Mouse (Mus musculus): ENCODE data around the gene 4930470P17Rik. TPM values are rescaled to one million over a fixed set of nuclear protein-coding genes. Genes with fewer than 3 reads are reported as not detected.

Gene 4930470P17Rik
- polyA plus RNA-seq, 1 experiment, result not detected

DNA sequence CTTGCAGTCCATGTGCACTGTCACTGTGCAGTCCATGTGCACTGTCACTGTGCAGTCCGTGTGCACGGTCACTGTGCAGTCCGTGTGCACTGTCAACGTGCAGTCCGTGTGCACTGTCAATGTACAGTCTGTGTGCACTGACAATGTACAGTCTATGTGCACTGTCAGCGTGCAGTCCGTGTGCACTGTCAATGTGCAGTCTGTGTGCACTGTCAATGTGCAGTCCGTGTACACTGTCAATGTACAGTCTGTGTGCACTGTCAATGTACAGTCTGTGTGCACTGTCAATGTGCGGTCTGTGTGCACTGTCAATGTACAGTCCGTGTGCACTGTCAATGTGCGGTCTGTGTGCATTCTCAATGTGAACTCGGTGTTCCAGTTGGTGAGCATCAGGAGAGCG lies 17.1 kb downstream of the 4930470P17Rik start:
- Histone ChIP-seq H3K36me3 (ENCODE audit: control insufficient read depth, insufficient read depth, low read length) (no peaks in the 10 kb centered on the region), H3K4me1 (replicated peaks; ENCODE audit: control insufficient read depth, insufficient read depth, low read length) (no peaks in the 10 kb centered on the region), H3K27me3 (ENCODE audit: control insufficient read depth, insufficient read depth, low read length) (no peaks in the 10 kb centered on the region), H3K4me3 (ENCODE audit: control insufficient read depth, insufficient read depth, low read length) (no peak overlapping the region), H3K27ac (ENCODE audit: control insufficient read depth, insufficient read depth, low read length) (no peak overlapping the region)
- TF ChIP-seq POLR2A (IDR thresholded peaks at IDR 0.05; ENCODE audit: control insufficient read depth, extremely low read depth, insufficient read depth, low read length, poor library complexity), result no peak
- no peak for TF ChIP-seq CTCF (IDR thresholded peaks at IDR 0.05; ENCODE audit: borderline replicate concordance, control insufficient read depth, extremely low read depth, insufficient read depth, low read length, poor library complexity)
- WGBS, result 97% methylated on average over 13 of the region's 13 CpGs
- DNase-seq, result no peak

DNA sequence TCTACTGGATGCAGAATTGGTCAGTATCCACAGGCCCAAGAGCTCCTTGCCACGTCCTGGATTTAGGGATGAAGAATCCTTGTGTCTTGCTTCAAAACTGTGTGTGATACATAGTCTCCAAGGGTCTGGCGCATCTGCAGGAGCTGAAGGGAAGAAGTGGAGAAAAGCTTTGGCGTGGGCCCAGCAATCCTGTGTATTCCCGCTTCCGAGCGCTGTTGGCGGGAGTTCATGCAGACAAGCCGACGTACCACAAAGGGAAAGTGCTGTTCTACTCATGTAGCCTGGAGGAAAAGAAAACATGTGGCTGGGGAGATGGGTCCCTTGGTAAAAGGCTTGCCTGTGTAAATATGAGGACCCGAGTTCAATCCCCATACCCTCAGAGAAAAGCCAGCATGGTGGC lies 22.3 kb downstream of the 4930470P17Rik start:
- Histone ChIP-seq H3K4me1 (replicated peaks; ENCODE audit: control insufficient read depth, insufficient read depth, low read length) (no peaks in the 10 kb centered on the region), H3K27ac (ENCODE audit: control insufficient read depth, insufficient read depth, low read length) (no peak overlapping the region), H3K27me3 (ENCODE audit: control insufficient read depth, insufficient read depth, low read length) (no peaks in the 10 kb centered on the region), H3K36me3 (ENCODE audit: control insufficient read depth, insufficient read depth, low read length) (no peaks in the 10 kb centered on the region), H3K4me3 (ENCODE audit: control insufficient read depth, insufficient read depth, low read length) (no peak overlapping the region)
- DNase-seq, result no peak
- WGBS, result 94% methylated on average over 10 of the region's 10 CpGs
- no peak for TF ChIP-seq CTCF (IDR thresholded peaks at IDR 0.05; ENCODE audit: borderline replicate concordance, control insufficient read depth, extremely low read depth, insufficient read depth, low read length, poor library complexity)
- TF ChIP-seq POLR2A (IDR thresholded peaks at IDR 0.05; ENCODE audit: control insufficient read depth, extremely low read depth, insufficient read depth, low read length, poor library complexity), result no peak

DNA sequence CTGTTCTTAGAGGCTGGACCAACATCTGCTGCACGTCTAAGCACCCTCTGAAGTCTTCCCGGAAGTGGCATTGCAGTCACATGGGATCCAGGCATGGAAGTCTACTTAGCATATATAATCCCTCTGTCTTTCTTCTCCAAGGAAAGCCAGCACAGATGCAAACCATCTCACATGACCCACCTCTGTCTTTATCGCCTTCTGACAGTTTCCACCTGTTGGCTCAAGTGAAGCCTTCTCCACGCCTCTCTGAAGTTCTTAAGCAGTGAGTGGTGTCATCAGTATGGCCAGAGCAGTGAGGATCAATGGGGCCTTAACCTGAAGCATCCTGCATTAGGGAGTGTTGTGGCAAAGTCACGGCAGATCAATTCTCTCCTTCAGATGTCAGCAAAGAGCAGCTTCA lies 23.2 kb downstream of the 4930470P17Rik start:
- no peaks in the 10 kb centered on the region for H3K36me3 ChIP-seq (ENCODE audit: control insufficient read depth, insufficient read depth, low read length)
- no peaks in the 10 kb centered on the region for H3K4me1 ChIP-seq (replicated peaks; ENCODE audit: control insufficient read depth, insufficient read depth, low read length)
- no peak overlapping the region for H3K27ac ChIP-seq (ENCODE audit: control insufficient read depth, insufficient read depth, low read length)
- DNase-seq, result no peak
- 91% methylated on average over 5 of the region's 5 CpGs for WGBS
- H3K4me3 ChIP-seq (ENCODE audit: control insufficient read depth, insufficient read depth, low read length), result no peak overlapping the region
- no peaks in the 10 kb centered on the region for H3K27me3 ChIP-seq (ENCODE audit: control insufficient read depth, insufficient read depth, low read length)
- TF ChIP-seq POLR2A (IDR thresholded peaks at IDR 0.05; ENCODE audit: control insufficient read depth, extremely low read depth, insufficient read depth, low read length, poor library complexity) (no peak), CTCF (IDR thresholded peaks at IDR 0.05; ENCODE audit: borderline replicate concordance, control insufficient read depth, extremely low read depth, insufficient read depth, low read length, poor library complexity) (no peak)

DNA sequence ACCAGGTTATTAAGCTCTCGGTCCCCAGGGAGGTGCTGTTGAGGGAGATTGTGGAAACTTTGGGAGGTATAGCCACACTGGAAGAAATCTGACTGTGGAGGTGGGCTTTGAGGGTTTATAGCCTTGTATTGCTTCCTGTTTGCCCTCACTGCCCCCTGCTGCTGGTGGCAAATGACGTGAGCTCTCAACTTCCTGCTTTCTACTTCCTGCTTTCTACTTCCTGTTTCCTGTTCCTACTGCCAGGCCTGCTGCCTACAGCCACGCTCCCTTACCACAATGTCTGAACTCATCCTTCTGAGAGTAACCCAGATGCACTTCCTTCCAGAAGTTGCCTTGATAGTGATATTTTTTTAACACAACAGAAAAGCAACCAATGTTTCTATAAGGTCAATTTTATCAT lies 24.3 kb downstream of the 4930470P17Rik start:
- Histone ChIP-seq H3K4me3 (ENCODE audit: control insufficient read depth, insufficient read depth, low read length) (no peak overlapping the region), H3K27ac (ENCODE audit: control insufficient read depth, insufficient read depth, low read length) (no peak overlapping the region), H3K36me3 (ENCODE audit: control insufficient read depth, insufficient read depth, low read length) (no peaks in the 10 kb centered on the region), H3K4me1 (replicated peaks; ENCODE audit: control insufficient read depth, insufficient read depth, low read length) (no peaks in the 10 kb centered on the region), H3K27me3 (ENCODE audit: control insufficient read depth, insufficient read depth, low read length) (no peaks in the 10 kb centered on the region)
- DNase-seq, result no peak
- 45% methylated on average over 3 of the region's 3 CpGs for WGBS
- TF ChIP-seq POLR2A (IDR thresholded peaks at IDR 0.05; ENCODE audit: control insufficient read depth, extremely low read depth, insufficient read depth, low read length, poor library complexity) (no peak), CTCF (IDR thresholded peaks at IDR 0.05; ENCODE audit: borderline replicate concordance, control insufficient read depth, extremely low read depth, insufficient read depth, low read length, poor library complexity) (no peak)

DNA sequence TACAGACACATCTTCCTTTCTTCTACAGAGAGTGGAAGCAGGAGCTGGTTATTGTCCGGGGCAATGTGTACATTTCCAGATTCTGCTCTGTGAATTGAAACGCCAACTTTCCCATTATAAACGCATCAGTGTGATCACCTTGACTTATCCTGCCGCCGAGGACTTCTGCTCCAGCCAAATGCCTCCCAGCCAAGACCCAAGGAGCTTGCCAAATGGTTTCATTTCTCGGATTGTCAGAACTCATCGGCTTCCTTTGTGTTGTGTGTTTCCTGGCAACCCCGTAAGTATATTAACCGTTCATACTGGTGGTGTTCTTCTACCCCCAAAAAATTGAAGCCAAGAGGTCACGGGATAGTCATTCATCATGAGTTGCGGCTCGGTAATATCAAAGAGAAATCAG lies 25.7 kb downstream of the 4930470P17Rik start:
- TF ChIP-seq CTCF (IDR thresholded peaks at IDR 0.05; ENCODE audit: borderline replicate concordance, control insufficient read depth, extremely low read depth, insufficient read depth, low read length, poor library complexity), result no peak
- no peak for TF ChIP-seq POLR2A (IDR thresholded peaks at IDR 0.05; ENCODE audit: control insufficient read depth, extremely low read depth, insufficient read depth, low read length, poor library complexity)
- H3K36me3 ChIP-seq (ENCODE audit: control insufficient read depth, insufficient read depth, low read length), result no peaks in the 10 kb centered on the region
- H3K27me3 ChIP-seq (ENCODE audit: control insufficient read depth, insufficient read depth, low read length), result no peaks in the 10 kb centered on the region
- H3K4me3 ChIP-seq (ENCODE audit: control insufficient read depth, insufficient read depth, low read length), result no peak overlapping the region
- H3K4me1 ChIP-seq (replicated peaks; ENCODE audit: control insufficient read depth, insufficient read depth, low read length), result no peaks in the 10 kb centered on the region
- no peak for DNase-seq
- 89% methylated on average over 12 of the region's 12 CpGs for WGBS
- H3K27ac ChIP-seq (ENCODE audit: control insufficient read depth, insufficient read depth, low read length), result no peak overlapping the region

DNA sequence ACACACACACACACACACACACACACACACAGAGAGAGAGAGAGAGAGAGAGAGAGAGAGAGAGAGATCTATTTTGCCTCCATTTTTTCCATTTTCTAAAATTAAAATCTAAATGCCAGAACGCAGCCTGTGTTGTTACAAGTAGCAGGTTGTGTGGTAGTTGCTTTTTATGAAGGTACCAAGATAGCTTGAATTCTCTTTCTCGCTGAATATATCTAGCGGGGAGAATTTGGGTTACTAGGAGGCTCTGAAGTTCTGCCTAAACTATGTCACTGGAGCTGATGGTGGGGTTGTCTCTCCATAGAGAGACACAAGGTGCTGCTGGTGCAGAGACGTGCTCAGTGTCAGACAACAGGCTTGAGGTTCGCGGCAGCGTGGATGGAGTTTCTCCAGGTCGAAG lies 36.8 kb downstream of the 4930470P17Rik start:
- no peaks in the 10 kb centered on the region for H3K27me3 ChIP-seq (ENCODE audit: control insufficient read depth, insufficient read depth, low read length)
- no peak for DNase-seq
- TF ChIP-seq CTCF (IDR thresholded peaks at IDR 0.05; ENCODE audit: borderline replicate concordance, control insufficient read depth, extremely low read depth, insufficient read depth, low read length, poor library complexity), result no peak
- TF ChIP-seq POLR2A (IDR thresholded peaks at IDR 0.05; ENCODE audit: control insufficient read depth, extremely low read depth, insufficient read depth, low read length, poor library complexity), result no peak
- no peaks in the 10 kb centered on the region for H3K36me3 ChIP-seq (ENCODE audit: control insufficient read depth, insufficient read depth, low read length)
- H3K27ac ChIP-seq (ENCODE audit: control insufficient read depth, insufficient read depth, low read length), result no peak overlapping the region
- 93% methylated on average over 8 of the region's 8 CpGs for WGBS
- H3K4me1 ChIP-seq (replicated peaks; ENCODE audit: control insufficient read depth, insufficient read depth, low read length), result no peaks in the 10 kb centered on the region
- H3K4me3 ChIP-seq (ENCODE audit: control insufficient read depth, insufficient read depth, low read length), result no peak overlapping the region
